Mouse (Mus musculus): ENCODE data around the gene Runx1. TPM values are rescaled to one million over a fixed set of nuclear protein-coding genes. Genes with fewer than 3 reads are reported as not detected.
A peak's percentile ranks its signal among the peaks of the same experiment; 100 is the strongest.

Runx1 gene
- polyA plus RNA-seq, 1 experiment from 2014 or later: 3.0 TPM

DNA sequence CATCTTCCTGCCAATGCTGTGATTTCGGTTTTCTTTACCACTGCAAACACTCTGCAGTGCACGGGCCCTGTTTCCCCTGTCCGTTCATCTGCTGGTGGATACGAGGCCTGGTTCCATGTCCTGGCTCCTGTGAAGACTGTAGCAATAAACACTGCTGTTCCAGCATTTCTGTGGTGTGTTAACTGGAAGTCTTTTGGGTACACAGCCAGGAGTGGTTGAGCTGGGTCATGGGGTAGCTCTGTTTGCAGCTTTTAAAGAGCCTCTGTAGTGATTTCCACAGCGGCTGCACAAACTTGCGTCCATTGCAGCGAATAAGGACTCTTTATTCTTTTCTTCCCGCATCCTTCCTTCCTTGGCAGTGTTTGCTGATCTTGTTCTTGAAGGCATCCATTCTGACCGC is 248.6 kb downstream of the Runx1 start:
- no peaks in the 10 kb centered on the region for H3K27me3 ChIP-seq (replicated peaks; ENCODE audit: low read depth, poor library complexity, severe bottlenecking)
- WGBS: 87% methylated on average over 9 of the region's 9 CpGs
- DNase-seq (ENCODE audit: low spot score): no peak
- no peak overlapping the region for H3K27ac ChIP-seq (replicated peaks)
- H3K36me3 ChIP-seq (replicated peaks): no peaks in the 10 kb centered on the region
- H3K4me1 ChIP-seq: peaks cover 31% of the 10 kb centered on the region
- H3K9me3 ChIP-seq: no peaks in the 10 kb centered on the region
- no peak overlapping the region for H3K4me3 ChIP-seq

GRCm38 (mm10) chr16:92575792-92576191 is 250.2 kb downstream of the Runx1 start:
- Histone ChIP-seq H3K9me3 (no peaks in the 10 kb centered on the region), H3K4me1 (peaks cover 18% of the 10 kb centered on the region), H3K27ac (replicated peaks) (no peak overlapping the region), H3K36me3 (replicated peaks) (no peaks in the 10 kb centered on the region), H3K27me3 (replicated peaks; ENCODE audit: low read depth, poor library complexity, severe bottlenecking) (no peaks in the 10 kb centered on the region), H3K4me3 (no peak overlapping the region)
- 87% methylated on average over 10 of the region's 10 CpGs for WGBS
- no peak for DNase-seq (ENCODE audit: low spot score)

DNA sequence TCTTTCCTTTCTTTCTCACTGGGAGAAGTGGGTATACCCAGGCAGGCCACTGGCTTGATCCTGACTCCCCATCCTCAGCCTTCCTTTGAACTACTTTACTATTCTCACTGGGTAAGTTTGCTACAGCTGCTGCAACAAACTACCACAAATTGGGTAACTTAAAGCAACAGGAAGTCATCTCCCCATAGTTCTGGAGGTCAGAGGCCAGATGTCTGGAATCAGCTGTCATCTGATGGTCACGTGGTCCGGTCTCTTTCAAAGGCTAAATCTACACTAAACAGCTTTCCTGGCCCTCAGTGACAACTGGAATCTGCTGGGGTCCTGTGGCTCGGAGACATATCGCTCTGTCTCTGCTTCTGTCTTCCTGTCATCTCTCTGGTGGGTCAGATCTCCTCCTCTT is 252.8 kb downstream of the Runx1 start:
- H3K27ac ChIP-seq (replicated peaks): no peak overlapping the region
- no peaks in the 10 kb centered on the region for H3K27me3 ChIP-seq (replicated peaks; ENCODE audit: low read depth, poor library complexity, severe bottlenecking)
- DNase-seq (ENCODE audit: low spot score): no peak
- H3K9me3 ChIP-seq: no peaks in the 10 kb centered on the region
- peaks cover 14% of the 10 kb centered on the region for H3K4me1 ChIP-seq
- no peaks in the 10 kb centered on the region for H3K36me3 ChIP-seq (replicated peaks)
- WGBS: 65% methylated on average over 4 of the region's 4 CpGs
- H3K4me3 ChIP-seq: no peak overlapping the region

GRCm38 (mm10) chr16:92571246-92571645 is 254.7 kb downstream of the Runx1 start:
- Histone ChIP-seq H3K27me3 (replicated peaks; ENCODE audit: low read depth, poor library complexity, severe bottlenecking) (peaks cover 9% of the 10 kb centered on the region), H3K36me3 (replicated peaks) (no peaks in the 10 kb centered on the region), H3K4me3 (no peak overlapping the region), H3K4me1 (peaks cover 16% of the 10 kb centered on the region), H3K9me3 (no peaks in the 10 kb centered on the region), H3K27ac (replicated peaks) (no peak overlapping the region)
- DNase-seq (ENCODE audit: low spot score): no peak
- 90% methylated on average over 11 of the region's 11 CpGs for WGBS

GRCm38 (mm10) chr16:92566146-92566545 is 259.8 kb downstream of the Runx1 start:
- H3K9me3 ChIP-seq: no peaks in the 10 kb centered on the region
- H3K27ac ChIP-seq (replicated peaks): no peak overlapping the region
- WGBS: 25% methylated on average over 5 of the region's 5 CpGs
- peaks cover 27% of the 10 kb centered on the region for H3K27me3 ChIP-seq (replicated peaks; ENCODE audit: low read depth, poor library complexity, severe bottlenecking)
- DNase-seq (ENCODE audit: low spot score): no peak
- H3K36me3 ChIP-seq (replicated peaks): no peaks in the 10 kb centered on the region
- peaks cover 14% of the 10 kb centered on the region for H3K4me1 ChIP-seq
- H3K4me3 ChIP-seq: no peak overlapping the region

DNA sequence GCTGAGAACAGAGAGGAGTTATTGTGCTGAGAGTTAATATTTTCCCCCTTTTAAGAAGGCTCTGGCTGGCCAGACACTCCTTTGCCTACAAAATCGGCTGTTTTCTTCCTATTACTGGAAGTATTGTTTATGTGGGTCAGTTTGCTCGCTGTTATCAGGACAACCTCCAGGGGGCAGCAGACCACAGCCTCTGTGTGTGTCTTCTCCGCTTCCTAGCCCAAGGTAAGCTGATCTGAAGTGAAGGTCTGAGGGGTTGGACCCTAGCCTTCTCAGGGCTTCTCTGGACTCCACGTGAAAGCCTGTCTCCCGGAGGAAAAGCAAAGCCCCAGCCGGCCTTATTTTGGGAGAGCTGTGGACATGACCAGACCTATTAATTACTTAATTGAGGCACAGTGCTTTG is 260.2 kb downstream of the Runx1 start:
- Histone ChIP-seq H3K9me3 (no peaks in the 10 kb centered on the region), H3K27ac (replicated peaks) (no peak overlapping the region), H3K4me1 (peaks cover 14% of the 10 kb centered on the region), H3K36me3 (replicated peaks) (no peaks in the 10 kb centered on the region), H3K4me3 (no peak overlapping the region), H3K27me3 (replicated peaks; ENCODE audit: low read depth, poor library complexity, severe bottlenecking) (peaks cover 27% of the 10 kb centered on the region)
- 4% methylated on average over 6 of the region's 6 CpGs for WGBS
- DNase-seq (ENCODE audit: low spot score): peak; percentile 89

DNA sequence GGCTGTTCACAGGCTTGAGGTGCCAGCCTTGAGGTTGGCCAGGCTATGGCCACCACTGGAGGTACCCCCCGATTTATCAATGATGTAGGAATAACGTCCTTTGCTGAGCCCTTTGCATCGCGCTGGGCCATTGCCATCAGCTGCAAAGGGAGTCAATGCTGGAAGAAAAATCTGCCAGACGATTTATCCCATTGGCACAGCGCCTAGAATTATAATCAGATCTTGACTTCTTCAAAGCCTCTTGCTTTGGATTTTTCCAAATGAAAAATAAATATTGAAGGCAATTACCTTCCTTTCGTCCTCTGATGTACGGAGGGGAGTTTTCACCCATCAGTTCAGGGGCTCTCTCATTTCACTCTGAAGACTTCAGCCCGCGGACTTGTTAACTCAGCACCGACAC is 260.7 kb downstream of the Runx1 start:
- Histone ChIP-seq H3K27me3 (replicated peaks; ENCODE audit: low read depth, poor library complexity, severe bottlenecking) (peaks cover 27% of the 10 kb centered on the region), H3K27ac (replicated peaks) (no peak overlapping the region), H3K4me1 (peaks cover 14% of the 10 kb centered on the region), H3K36me3 (replicated peaks) (no peaks in the 10 kb centered on the region), H3K4me3 (no peak overlapping the region), H3K9me3 (no peaks in the 10 kb centered on the region)
- WGBS: 80% methylated on average over 11 of the region's 11 CpGs
- DNase-seq (ENCODE audit: low spot score): no peak

- Histone ChIP-seq H3K27me3 (replicated peaks; ENCODE audit: low read depth, poor library complexity, severe bottlenecking) (no peaks in the 10 kb centered on the region), H3K4me3 (no peak overlapping the region), H3K9me3 (no peaks in the 10 kb centered on the region), H3K36me3 (replicated peaks) (no peaks in the 10 kb centered on the region), H3K4me1 (peaks cover 12% of the 10 kb centered on the region; the same call in 1 of the 2 replicates), H3K27ac (replicated peaks) (no peak overlapping the region)
- no peak for DNase-seq (ENCODE audit: low spot score)
- WGBS: 93% methylated on average over 1 of the region's 1 CpGs
Measured at GRCm38 (mm10) chr16:92555051-92555450, 270.9 kb downstream of the Runx1 start.

- Histone ChIP-seq H3K4me1 (peaks cover 12% of the 10 kb centered on the region; the same call in 1 of the 2 replicates), H3K27me3 (replicated peaks; ENCODE audit: low read depth, poor library complexity, severe bottlenecking) (no peaks in the 10 kb centered on the region), H3K36me3 (replicated peaks) (no peaks in the 10 kb centered on the region), H3K4me3 (no peak overlapping the region), H3K9me3 (no peaks in the 10 kb centered on the region), H3K27ac (replicated peaks) (no peak overlapping the region)
- 62% methylated on average over 11 of the region's 11 CpGs for WGBS
- DNase-seq (ENCODE audit: low spot score): no peak
Measured at GRCm38 (mm10) chr16:92552858-92553257, 273.1 kb downstream of the Runx1 start.

DNA sequence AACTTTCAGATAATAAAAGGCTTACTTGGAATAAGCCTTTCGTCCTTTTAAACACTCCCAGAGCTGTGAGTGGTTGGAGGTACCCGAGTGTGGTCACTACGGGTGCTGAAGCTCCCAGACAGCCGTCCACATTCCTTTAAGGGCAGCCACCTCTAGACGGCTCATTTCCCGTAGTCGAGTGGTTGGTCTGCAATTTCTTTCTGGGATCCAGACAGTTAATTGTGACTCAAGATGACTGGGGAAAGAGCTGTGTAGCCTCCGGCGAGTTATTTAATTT is 273.9 kb downstream of the Runx1 start:
- peaks cover 12% of the 10 kb centered on the region; the same call in 1 of the 2 replicates for H3K4me1 ChIP-seq
- H3K36me3 ChIP-seq (replicated peaks): no peaks in the 10 kb centered on the region
- no peaks in the 10 kb centered on the region for H3K9me3 ChIP-seq
- H3K27ac ChIP-seq (replicated peaks): no peak overlapping the region
- H3K4me3 ChIP-seq: no peak overlapping the region
- H3K27me3 ChIP-seq (replicated peaks; ENCODE audit: low read depth, poor library complexity, severe bottlenecking): no peaks in the 10 kb centered on the region
- 76% methylated on average over 9 of the region's 9 CpGs for WGBS
- no peak for DNase-seq (ENCODE audit: low spot score)
